Mouse (Mus musculus) small intestine, adult 2 months (tissue): ENCODE results near the gene Gtpbp4.

Experiments
- CTCF ChIP-seq: fragments of 200-500 bp; IDR thresholded peaks from 2 replicates; pipeline ENCODE4 v1.5.1; 2012; ENCODE audit warnings: low read depth, mild to moderate bottlenecking, control low read depth, inconsistent platforms, low read length, moderate library complexity, mixed read lengths; ENCODE audit not compliant: insufficient replicate concordance, insufficient read length; ENCODE audit errors: extremely low read depth
- POLR2A ChIP-seq: fragments of 200-500 bp; IDR thresholded peaks from 2 replicates; pipeline ENCODE4 v1.6.1; 2012; ENCODE audit warnings: low read depth, mild to moderate bottlenecking, control low read depth, inconsistent platforms, low read length, moderate library complexity

DNA sequence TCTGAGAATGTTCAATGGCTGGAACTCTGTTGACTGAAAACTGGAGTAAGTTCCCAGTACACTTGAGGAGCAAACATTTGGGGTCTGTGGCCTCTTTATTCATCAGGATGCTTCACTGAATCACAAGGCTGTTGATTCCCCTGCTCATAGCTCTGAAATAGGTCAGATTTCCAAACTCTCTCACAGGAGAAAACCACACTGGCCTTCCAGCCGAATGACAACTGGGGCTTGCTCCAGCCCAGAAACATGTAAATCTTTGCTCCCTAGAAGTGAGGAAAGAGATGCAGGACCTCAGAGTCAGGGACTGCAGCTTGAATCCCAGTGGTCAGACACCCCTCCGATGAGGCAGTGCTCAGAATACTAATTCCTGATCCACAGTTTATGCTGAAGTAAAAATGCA, 7.4 kb upstream of the Gtpbp4 start:
- TF ChIP-seq POLR2A (no peak), CTCF (no peak)
